Mouse (Mus musculus) E14TG2a.4 (cell line): ENCODE measurements at regions not wholly inside any gene's neighbourhood (a gene's known extent, or its start where the extent isn't known, plus 50 kb on each side); places are given as distances from the start of the nearest gene placed in this dataset.
"Not testable (repeated sequence)": the region's sequence is repeated elsewhere in the genome, so short reads cannot be mapped to it uniquely, and the experiment has no call there.

ENCODE experiments used
- H3K27me3 ChIP-seq: 2 replicates; pipeline ENCODE4 v1.6.1; 2014; ENCODE audit warnings: low read length, control low read depth; ENCODE audit not compliant: insufficient read depth
- H3K36me3 ChIP-seq: 2 replicates; pipeline ENCODE4 v1.6.1; 2014; ENCODE audit warnings: low read length, control low read depth; ENCODE audit not compliant: insufficient read depth
- H3K4me1 ChIP-seq: replicated peaks from 2 replicates; pipeline ENCODE4 v1.6.1; 2014; ENCODE audit warnings: low read depth, low read length, control low read depth
- H3K4me3 ChIP-seq: replicated peaks from 2 replicates; pipeline ENCODE4 v1.5.1; 2014; ENCODE audit warnings: mild to moderate bottlenecking, low read length
- H3K9me3 ChIP-seq: 2 replicates; pipeline ENCODE4 v1.6.1; 2014; ENCODE audit warnings: low read length, control low read depth
- CTCF ChIP-seq: conservative IDR thresholded peaks from 2 replicates; pipeline ENCODE4 v1.5.1; 2014; ENCODE audit warnings: low read length
- NANOG ChIP-seq: IDR thresholded peaks from 2 replicates; pipeline ENCODE4 v1.6.1; 2014; ENCODE audit warnings: borderline replicate concordance, low read length, mixed read lengths
- POU5F1 ChIP-seq: IDR thresholded peaks from 2 replicates; pipeline ENCODE4 v1.6.1; 2014; ENCODE audit warnings: low read length, borderline replicate concordance

- not testable (repeated sequence) for H3K27me3 ChIP-seq, H3K9me3 ChIP-seq, H3K4me1 ChIP-seq, H3K36me3 ChIP-seq, H3K4me3 ChIP-seq
Observed at GRCm38 (mm10) chr16:8914183-8914582, 84.3 kb downstream of the 1810013L24Rik start.

DNA sequence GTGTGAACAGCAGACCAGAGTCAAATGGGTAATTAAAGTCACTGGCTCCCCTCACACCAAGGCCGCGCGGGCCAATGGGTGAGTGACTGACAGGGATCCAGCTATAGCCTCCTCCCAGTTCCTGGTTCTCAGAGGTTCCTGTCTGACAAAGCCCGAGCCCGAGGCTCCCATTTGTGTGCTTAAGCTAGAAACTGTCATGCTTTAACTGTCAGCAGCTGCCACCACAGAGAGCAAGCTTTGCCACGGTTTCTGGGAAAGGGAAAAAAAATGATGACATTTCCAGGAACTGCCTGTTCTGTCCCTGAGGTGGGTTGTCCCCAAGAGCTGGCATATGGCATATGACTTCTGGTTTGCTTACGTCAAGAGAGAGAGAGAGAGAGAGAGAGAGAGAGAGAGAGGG, 86.2 kb downstream of the 1810013L24Rik start:
- Histone ChIP-seq H3K36me3 (no peaks in the 10 kb centered on the region), H3K9me3 (no peaks in the 10 kb centered on the region), H3K4me3 (no peak overlapping the region), H3K27me3 (no peaks in the 10 kb centered on the region), H3K4me1 (no peaks in the 10 kb centered on the region)
- no peak for TF ChIP-seq CTCF

DNA sequence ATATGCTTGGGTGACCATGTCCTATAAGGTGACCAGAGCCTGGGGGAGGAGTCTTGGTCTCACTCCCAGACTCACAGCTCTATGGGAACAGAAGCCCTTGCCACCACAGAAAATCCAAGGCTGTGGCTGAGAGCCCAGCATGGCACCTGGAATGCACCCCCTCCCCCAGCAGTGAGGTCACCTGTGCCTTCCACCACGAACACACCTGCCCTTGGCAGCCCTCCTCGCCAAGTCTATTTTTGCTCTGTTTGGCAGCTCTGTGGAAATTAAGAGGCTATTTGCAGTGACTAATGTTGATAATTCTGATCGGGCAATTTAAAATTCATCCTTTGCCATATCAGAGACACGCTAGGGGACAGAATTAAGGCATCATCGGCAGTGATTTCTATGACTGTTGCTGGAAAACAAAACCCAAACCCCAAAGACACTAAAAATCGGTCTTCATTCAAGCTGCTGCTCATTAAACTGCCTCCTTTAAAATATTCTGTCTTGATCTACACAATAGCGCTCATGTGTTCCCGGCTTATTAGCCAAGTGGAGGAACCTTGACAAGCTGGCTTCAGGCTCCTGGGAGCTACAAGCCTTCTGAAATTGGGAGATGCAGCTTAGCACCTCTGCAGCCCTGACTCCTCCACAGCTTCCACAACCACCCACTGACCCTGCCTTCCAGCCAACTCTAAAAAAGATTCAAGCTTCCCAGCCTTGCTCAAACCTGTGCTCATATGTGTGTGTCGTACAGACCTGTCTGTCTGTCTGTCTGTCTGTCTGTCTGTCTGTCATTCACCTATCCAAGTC, 89.0 kb downstream of the 1810013L24Rik start:
- Histone ChIP-seq H3K36me3 (no peaks in the 10 kb centered on the region), H3K9me3 (no peaks in the 10 kb centered on the region), H3K27me3 (no peaks in the 10 kb centered on the region), H3K4me1 (peaks cover 7% of the 10 kb centered on the region), H3K4me3 (no peak overlapping the region)
- TF ChIP-seq CTCF (no peak), POU5F1 (no peak), NANOG (no peak)

GRCm38 (mm10) chr16:8924732-8925131, 94.8 kb downstream of the 1810013L24Rik start:
- Histone ChIP-seq H3K4me1 (peaks cover 9% of the 10 kb centered on the region), H3K36me3 (no peaks in the 10 kb centered on the region), H3K4me3 (no peak overlapping the region), H3K27me3 (no peaks in the 10 kb centered on the region), H3K9me3 (peaks cover 24% of the 10 kb centered on the region)
- TF ChIP-seq NANOG: no peak
- TF ChIP-seq POU5F1: no peak
- no peak for TF ChIP-seq CTCF

DNA sequence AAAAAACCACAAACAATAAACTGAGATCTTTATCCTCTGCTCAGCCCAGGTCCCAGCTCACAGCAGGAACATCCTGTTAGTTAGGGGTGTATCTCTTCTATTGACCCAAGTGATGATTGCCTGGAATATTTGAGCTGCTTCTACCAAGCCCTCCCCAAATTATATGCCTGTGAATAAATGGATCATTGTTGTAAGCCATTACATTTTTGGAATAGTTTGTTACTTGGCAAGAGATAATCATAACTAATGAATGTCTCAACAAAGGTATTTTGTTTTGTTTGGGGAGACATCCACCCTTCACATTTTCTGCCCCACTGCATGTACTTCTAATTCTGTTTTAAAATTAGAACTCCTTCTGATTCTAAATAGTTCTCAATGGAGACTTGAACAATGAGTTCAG, 102.1 kb downstream of the 1810013L24Rik start:
- H3K36me3 ChIP-seq: no peaks in the 10 kb centered on the region
- peaks cover 23% of the 10 kb centered on the region for H3K9me3 ChIP-seq
- H3K4me3 ChIP-seq: no peak overlapping the region
- TF ChIP-seq CTCF: no peak
- no peak for TF ChIP-seq POU5F1
- no peak for TF ChIP-seq NANOG
- H3K4me1 ChIP-seq: peaks cover 17% of the 10 kb centered on the region
- no peaks in the 10 kb centered on the region for H3K27me3 ChIP-seq

- Histone ChIP-seq H3K4me3 (no peak overlapping the region), H3K36me3 (no peaks in the 10 kb centered on the region), H3K27me3 (no peaks in the 10 kb centered on the region), H3K9me3 (peaks cover 11% of the 10 kb centered on the region), H3K4me1 (peaks cover 26% of the 10 kb centered on the region)
- TF ChIP-seq POU5F1: no peak
- no peak for TF ChIP-seq CTCF
- no peak for TF ChIP-seq NANOG
Observed at GRCm38 (mm10) chr16:8933121-8933520, 103.2 kb downstream of the 1810013L24Rik start.

DNA sequence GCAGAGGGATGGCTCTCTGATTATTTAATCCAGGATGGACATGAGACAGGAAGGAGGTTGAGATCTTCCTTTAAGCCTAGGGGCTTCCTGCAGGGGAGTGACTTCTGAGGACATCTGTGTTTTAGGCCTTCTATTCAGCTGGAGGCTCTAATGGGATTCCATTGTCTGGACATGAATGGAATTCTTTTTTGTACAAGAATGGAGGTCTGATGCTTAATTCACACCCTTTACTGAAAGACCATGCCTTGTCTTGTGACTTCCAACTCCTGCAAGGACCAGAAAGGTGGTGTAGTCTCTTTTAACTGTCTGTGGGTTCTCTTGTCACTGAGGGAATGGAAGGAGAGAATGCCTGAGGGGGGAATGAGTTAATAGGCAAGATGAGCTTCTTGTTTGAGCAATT, 106.5 kb downstream of the 1810013L24Rik start:
- Histone ChIP-seq H3K4me1 (peaks cover 45% of the 10 kb centered on the region), H3K4me3 (no peak overlapping the region), H3K36me3 (no peaks in the 10 kb centered on the region), H3K27me3 (no peaks in the 10 kb centered on the region), H3K9me3 (no peaks in the 10 kb centered on the region)
- TF ChIP-seq NANOG: no peak
- TF ChIP-seq POU5F1: no peak
- no peak for TF ChIP-seq CTCF

GRCm38 (mm10) chr16:8938516-8938915, 108.6 kb downstream of the 1810013L24Rik start:
- Histone ChIP-seq H3K9me3 (no peaks in the 10 kb centered on the region), H3K4me1 (peaks cover 45% of the 10 kb centered on the region), H3K27me3 (no peaks in the 10 kb centered on the region), H3K4me3 (no peak overlapping the region), H3K36me3 (no peaks in the 10 kb centered on the region)
- TF ChIP-seq POU5F1 (no peak), CTCF (no peak), NANOG (no peak)

GRCm38 (mm10) chr16:8939136-8939535, 109.2 kb downstream of the 1810013L24Rik start:
- no peaks in the 10 kb centered on the region for H3K27me3 ChIP-seq
- TF ChIP-seq CTCF (no peak), NANOG (no peak), POU5F1 (no peak)
- no peaks in the 10 kb centered on the region for H3K9me3 ChIP-seq

More at GRCm38 (mm10) chr16:8939136-8939535, 109.2 kb downstream of the 1810013L24Rik start:
- Histone ChIP-seq H3K36me3 (no peaks in the 10 kb centered on the region), H3K4me3 (no peak overlapping the region), H3K4me1 (peaks cover 45% of the 10 kb centered on the region)
